Mouse (Mus musculus) cortical plate, adult 2 months (tissue): Measurements from ENCODE around the gene Kctd20.

Experiments
- CTCF ChIP-seq: fragments of 200-500 bp; IDR thresholded peaks from 2 replicates; pipeline ENCODE4 v1.5.1; 2011; ENCODE audit warnings: mild to moderate bottlenecking, control low read depth, low read length; ENCODE audit not compliant: insufficient read depth; ENCODE audit errors: extremely low read depth
- POLR2A ChIP-seq: fragments of 200-500 bp; IDR thresholded peaks from 2 replicates; pipeline ENCODE4 v1.6.1; 2011; ENCODE audit warnings: mild to moderate bottlenecking, low read length, control low read depth; ENCODE audit not compliant: insufficient read depth; ENCODE audit errors: extremely low read depth

GRCm38 (mm10) chr17:29003740-29004139, 52.0 kb downstream of the Kctd20 start:
- TF ChIP-seq POLR2A (no peak), CTCF (no peak)
